Mouse (Mus musculus) midbrain, embryonic 16.5 days (tissue): Measurements from ENCODE around the gene Dusp6. TPM values are rescaled to one million over a fixed set of nuclear protein-coding genes. Genes with fewer than 3 reads are reported as not detected.

ENCODE experiments used
- ATAC-seq: fragments of 200-750 bp; cut with Nextera tagmentation; 2 replicates; pipeline ENCODE4 v1.8.0; 2017; ENCODE audit warnings: moderate TSS enrichment
- H3K27ac ChIP-seq: fragments of 300-500 bp; sonication (generic); 2 replicates; pipeline ENCODE4 v1.5.1; 2014; ENCODE audit warnings: mild to moderate bottlenecking, low read length, mixed read lengths
- H3K27me3 ChIP-seq: fragments of 300-500 bp; sonication (generic); 2 replicates; pipeline ENCODE4 v1.6.1; 2014; ENCODE audit warnings: low read depth, low read length, mixed read lengths; ENCODE audit not compliant: control insufficient read depth, insufficient read depth
- H3K36me3 ChIP-seq: fragments of 300-500 bp; sonication (generic); 2 replicates; pipeline ENCODE4 v1.6.1; 2014; ENCODE audit warnings: mild to moderate bottlenecking, low read length, moderate library complexity, mixed read lengths; ENCODE audit not compliant: control insufficient read depth, insufficient read depth
- H3K4me1 ChIP-seq: fragments of 300-500 bp; sonication (generic); 2 replicates; pipeline ENCODE4 v1.6.1; 2014; ENCODE audit warnings: mild to moderate bottlenecking, low read length, mixed read lengths; ENCODE audit not compliant: control insufficient read depth, insufficient read depth
- H3K4me2 ChIP-seq: fragments of 300-500 bp; sonication (generic); 2 replicates; pipeline ENCODE4 v1.6.1; 2014; ENCODE audit warnings: mild to moderate bottlenecking, low read length, mixed read lengths
- H3K4me3 ChIP-seq: fragments of 300-500 bp; sonication (generic); 2 replicates; pipeline ENCODE4 v1.5.1; 2014; ENCODE audit warnings: low read depth, mild to moderate bottlenecking, low read length, moderate library complexity, mixed read lengths
- H3K9ac ChIP-seq: fragments of 300-500 bp; sonication (generic); 2 replicates; pipeline ENCODE4 v1.6.1; 2014; ENCODE audit warnings: low read depth, low read length, mixed read lengths
- H3K9me3 ChIP-seq: fragments of 300-500 bp; sonication (generic); replicated peaks from 2 replicates; pipeline ENCODE4 v1.6.1; 2014; ENCODE audit warnings: mild to moderate bottlenecking, low read length, mixed read lengths; ENCODE audit not compliant: control insufficient read depth, poor library complexity, severe bottlenecking
- whole genome bisulfite sequencing: fragments of 180-500 bp; shearing (Covaris S2); extraction: QIAGEN DNeasy Blood & Tissue Kit; methylation state at CpG from one replicate; pipeline ENCODE4 v1.1.7; 2014; 5-methylcytosine and 5-hydroxymethylcytosine counted together
- polyA plus RNA-seq: library from polyadenylated mRNA; unstranded; fragments of >200 nt; fragmentation: Nextera tagmentation; extraction: Ambion mirVana; gene quantifications from 2 replicates; pipeline ENCODE4 v1.2.1, GENCODE M21; 2015

The Dusp6 gene
- polyA plus RNA-seq, 1 experiment from 2014 or later: 28.7 TPM

- no peak overlapping the region for H3K9ac ChIP-seq
- no peaks in the 10 kb centered on the region for H3K36me3 ChIP-seq
- H3K27ac ChIP-seq: no peak overlapping the region
- H3K27me3 ChIP-seq: no peaks in the 10 kb centered on the region
- no peaks in the 10 kb centered on the region for H3K9me3 ChIP-seq
- 92% methylated on average over 8 of the region's 8 CpGs for WGBS
- H3K4me3 ChIP-seq: no peak overlapping the region
- no peak for ATAC-seq
- H3K4me2 ChIP-seq: no peak overlapping the region
- H3K4me1 ChIP-seq: peaks cover 12% of the 10 kb centered on the region
Observed at GRCm38 (mm10) chr10:99259840-99260239, 3.2 kb upstream of the Dusp6 start.

- peak overlapping the region; percentile 74 for H3K4me3 ChIP-seq
- ATAC-seq: peak; percentile 9
- no peaks in the 10 kb centered on the region for H3K9me3 ChIP-seq
- no peaks in the 10 kb centered on the region for H3K27me3 ChIP-seq
- 0% methylated on average over 30 of the region's 30 CpGs for WGBS
- H3K4me1 ChIP-seq: peaks cover 24% of the 10 kb centered on the region
- peak overlapping the region; percentile 91 for H3K27ac ChIP-seq
- no peaks in the 10 kb centered on the region for H3K36me3 ChIP-seq
- H3K4me2 ChIP-seq: peak overlapping the region; percentile 78
- H3K9ac ChIP-seq: peak overlapping the region; percentile 85
Observed at GRCm38 (mm10) chr10:99261151-99261635, 1.8 kb upstream of the Dusp6 start.

GRCm38 (mm10) chr10:99261636-99262318 is 1.3 kb upstream of the Dusp6 start:
- H3K9me3 ChIP-seq: no peaks in the 10 kb centered on the region
- ATAC-seq: peak; percentile 57
- H3K27me3 ChIP-seq: no peaks in the 10 kb centered on the region
- WGBS: 0% methylated on average over 52 of the region's 62 CpGs
- H3K4me2 ChIP-seq: peak overlapping the region; percentile 78
- peak overlapping the region; percentile 74 for H3K4me3 ChIP-seq
- H3K9ac ChIP-seq: peak overlapping the region; percentile 85
- H3K4me1 ChIP-seq: peaks cover 27% of the 10 kb centered on the region
- no peaks in the 10 kb centered on the region for H3K36me3 ChIP-seq
- peak overlapping the region; percentile 91 for H3K27ac ChIP-seq

- Histone ChIP-seq H3K4me2 (peak overlapping the region; percentile 78), H3K9me3 (no peaks in the 10 kb centered on the region), H3K27ac (peak overlapping the region; percentile 91), H3K4me3 (peak overlapping the region; percentile 74), H3K9ac (peak overlapping the region; percentile 85), H3K36me3 (no peaks in the 10 kb centered on the region), H3K27me3 (no peaks in the 10 kb centered on the region), H3K4me1 (peaks cover 27% of the 10 kb centered on the region)
- ATAC-seq: peak; percentile 59
- under 1% methylated on average over 20 of the region's 20 CpGs for WGBS
Observed at GRCm38 (mm10) chr10:99262319-99262866, 638 bp upstream of the Dusp6 start.

GRCm38 (mm10) chr10:99263419-99264221 is 589 bp downstream of the Dusp6 start:
- H3K9ac ChIP-seq: peak overlapping the region; percentile 87
- peak overlapping the region; percentile 78 for H3K4me2 ChIP-seq
- peak; percentile 55 for ATAC-seq
- peak overlapping the region; percentile 74 for H3K4me3 ChIP-seq
- peaks cover 27% of the 10 kb centered on the region for H3K4me1 ChIP-seq
- H3K27me3 ChIP-seq: no peaks in the 10 kb centered on the region
- no peaks in the 10 kb centered on the region for H3K9me3 ChIP-seq
- peak overlapping the region; percentile 91 for H3K27ac ChIP-seq
- under 1% methylated on average over 66 of the region's 66 CpGs for WGBS
- no peaks in the 10 kb centered on the region for H3K36me3 ChIP-seq

- H3K4me3 ChIP-seq: peak overlapping the region; percentile 74
- peak overlapping the region; percentile 87 for H3K9ac ChIP-seq
- no peak for ATAC-seq
- no peaks in the 10 kb centered on the region for H3K27me3 ChIP-seq
- peaks cover 35% of the 10 kb centered on the region for H3K4me1 ChIP-seq
- H3K4me2 ChIP-seq: peak overlapping the region; percentile 78
- H3K27ac ChIP-seq: peak overlapping the region; percentile 91
- no peaks in the 10 kb centered on the region for H3K9me3 ChIP-seq
- under 1% methylated on average over 26 of the region's 26 CpGs for WGBS
- no peaks in the 10 kb centered on the region for H3K36me3 ChIP-seq
Observed at GRCm38 (mm10) chr10:99264301-99265010, 1.4 kb downstream of the Dusp6 start.

GRCm38 (mm10) chr10:99265011-99265694 is 2.1 kb downstream of the Dusp6 start:
- H3K4me1 ChIP-seq: peaks cover 37% of the 10 kb centered on the region
- ATAC-seq: no peak
- H3K27me3 ChIP-seq: no peaks in the 10 kb centered on the region
- peak overlapping the region; percentile 87 for H3K9ac ChIP-seq
- peak overlapping the region; percentile 91 for H3K27ac ChIP-seq
- peak overlapping the region; percentile 74 for H3K4me3 ChIP-seq
- no peaks in the 10 kb centered on the region for H3K36me3 ChIP-seq
- 3% methylated on average over 7 of the region's 7 CpGs for WGBS
- H3K4me2 ChIP-seq: peak overlapping the region; percentile 78
- H3K9me3 ChIP-seq: no peaks in the 10 kb centered on the region

- H3K4me1 ChIP-seq: peaks cover 30% of the 10 kb centered on the region
- ATAC-seq: no peak
Observed at GRCm38 (mm10) chr10:99266025-99266424, 3.0 kb downstream of the Dusp6 start.

More at GRCm38 (mm10) chr10:99266025-99266424, 3.0 kb downstream of the Dusp6 start:
- WGBS: 30% methylated on average over 14 of the region's 14 CpGs
- H3K4me3 ChIP-seq: peak overlapping the region; percentile 74
- H3K4me2 ChIP-seq: peak overlapping the region; percentile 78
- no peaks in the 10 kb centered on the region for H3K27me3 ChIP-seq
- H3K27ac ChIP-seq: peak overlapping the region; percentile 91
- no peaks in the 10 kb centered on the region for H3K36me3 ChIP-seq
- no peaks in the 10 kb centered on the region for H3K9me3 ChIP-seq
- peak overlapping the region; percentile 87 for H3K9ac ChIP-seq
